Mouse (Mus musculus): ENCODE results near the gene Tstd2.

The Tstd2 gene

DNA sequence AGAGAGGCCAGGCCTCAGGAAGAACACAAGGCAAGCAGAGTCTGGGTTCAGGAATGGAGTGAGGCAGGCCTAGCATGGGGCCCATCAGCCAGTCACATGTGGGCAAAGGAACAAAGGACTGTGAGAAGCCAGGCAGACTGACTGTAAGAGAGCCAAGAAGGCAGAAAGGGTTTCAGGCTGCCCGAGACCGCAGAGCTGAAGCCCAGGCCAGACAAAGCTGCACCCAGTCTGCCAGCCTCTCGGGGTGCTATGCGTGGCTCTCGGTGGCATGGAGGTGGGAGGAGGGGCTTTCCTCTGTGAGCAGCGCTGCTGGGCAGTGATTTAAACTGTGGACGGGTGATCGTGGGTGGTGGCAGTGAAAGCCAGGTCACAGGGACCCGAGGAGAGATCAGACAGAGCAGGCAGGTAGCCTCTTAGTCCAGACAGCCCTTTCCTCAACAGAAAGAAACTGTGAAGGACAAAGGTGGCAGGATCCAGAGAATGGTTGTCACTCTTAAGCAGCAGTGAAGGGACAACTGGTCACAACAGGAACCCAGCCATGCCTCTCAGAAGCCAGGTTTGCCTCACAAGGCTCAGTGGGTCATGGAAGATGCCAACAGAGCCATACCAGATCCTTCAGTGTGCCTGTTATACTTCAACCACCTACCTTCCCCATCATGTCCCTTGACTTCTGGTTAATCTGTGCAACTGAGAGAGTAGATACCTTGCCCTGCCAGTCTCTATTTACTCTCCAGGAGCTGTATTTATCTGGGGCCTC lies 53.9 kb downstream of the Tstd2 start:
- DNase-seq (ENCODE audit: low spot score in 2 of 2): no peak

- DNase-seq (ENCODE audit: low spot score in 2 of 2): no peak
Measured at GRCm38 (mm10) chr4:46082555-46082954, 55.9 kb downstream of the Tstd2 start.

- no peak for DNase-seq (ENCODE audit: low spot score in 2 of 2)
Measured at GRCm38 (mm10) chr4:46080261-46080660, 58.2 kb downstream of the Tstd2 start.

- no peak for DNase-seq (ENCODE audit: low spot score in 2 of 2)
Measured at GRCm38 (mm10) chr4:46076892-46077291, 61.6 kb downstream of the Tstd2 start.

DNA sequence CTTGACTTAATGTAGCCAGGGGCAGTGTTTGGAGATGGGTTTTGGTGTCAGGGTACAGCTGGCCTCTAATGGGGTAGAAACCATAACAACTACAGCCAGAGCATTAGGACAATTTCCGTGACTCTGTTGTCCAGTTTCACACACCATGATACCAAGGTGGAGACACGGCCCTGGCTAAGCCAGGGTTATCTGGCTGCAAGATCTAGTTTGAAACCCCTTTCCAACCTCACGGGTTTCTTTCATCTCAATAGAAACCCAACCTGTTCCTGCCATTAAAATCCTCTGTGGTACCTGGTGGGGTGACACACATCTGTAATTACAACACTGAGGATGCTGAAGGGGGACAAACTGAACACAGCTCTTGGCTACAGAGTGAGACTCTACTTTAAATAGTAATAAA lies 62.8 kb downstream of the Tstd2 start:
- no peak for DNase-seq (ENCODE audit: low spot score in 2 of 2)

DNA sequence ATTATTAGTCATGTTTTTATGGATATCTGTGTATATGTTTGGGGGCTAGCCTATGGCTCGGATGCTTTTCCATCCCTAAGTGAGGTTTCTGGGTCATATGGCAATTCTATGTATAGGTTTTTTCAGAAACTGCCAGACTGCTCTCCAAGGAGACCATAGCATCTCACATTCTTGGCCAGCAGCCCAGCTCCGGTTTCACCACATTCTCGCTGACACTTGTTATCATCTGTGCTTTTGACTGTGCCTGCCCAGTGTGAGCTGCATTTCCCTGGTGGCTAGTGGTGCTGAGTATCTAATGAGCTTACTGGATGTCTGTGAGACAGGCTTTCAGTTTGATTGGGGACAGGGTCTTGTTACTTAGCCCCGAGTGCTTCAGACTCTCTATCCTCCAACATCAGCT lies 64.8 kb downstream of the Tstd2 start:
- peak; percentile 77 to 78 for DNase-seq (ENCODE audit: low spot score in 2 of 2)

DNA sequence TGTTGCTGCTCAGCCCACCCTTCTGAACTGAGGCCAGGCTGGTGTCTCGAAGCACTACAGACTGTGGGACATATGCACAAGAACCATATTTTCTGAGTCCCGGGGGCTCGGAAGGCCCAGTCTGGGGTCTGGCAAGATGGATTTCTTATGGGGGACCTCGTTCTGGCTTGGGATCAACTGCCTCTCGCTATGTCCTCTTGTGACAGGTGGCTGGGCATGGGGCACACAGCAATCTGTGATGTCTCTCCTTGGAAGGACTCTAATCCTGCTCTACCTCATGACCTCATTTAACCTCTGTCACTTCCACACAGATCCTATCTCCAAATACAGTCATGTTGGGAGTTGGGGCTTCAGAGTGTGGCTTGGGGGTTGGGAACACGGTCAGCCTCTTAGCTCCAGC lies 65.9 kb downstream of the Tstd2 start:
- no peak for DNase-seq (ENCODE audit: low spot score in 2 of 2)

DNA sequence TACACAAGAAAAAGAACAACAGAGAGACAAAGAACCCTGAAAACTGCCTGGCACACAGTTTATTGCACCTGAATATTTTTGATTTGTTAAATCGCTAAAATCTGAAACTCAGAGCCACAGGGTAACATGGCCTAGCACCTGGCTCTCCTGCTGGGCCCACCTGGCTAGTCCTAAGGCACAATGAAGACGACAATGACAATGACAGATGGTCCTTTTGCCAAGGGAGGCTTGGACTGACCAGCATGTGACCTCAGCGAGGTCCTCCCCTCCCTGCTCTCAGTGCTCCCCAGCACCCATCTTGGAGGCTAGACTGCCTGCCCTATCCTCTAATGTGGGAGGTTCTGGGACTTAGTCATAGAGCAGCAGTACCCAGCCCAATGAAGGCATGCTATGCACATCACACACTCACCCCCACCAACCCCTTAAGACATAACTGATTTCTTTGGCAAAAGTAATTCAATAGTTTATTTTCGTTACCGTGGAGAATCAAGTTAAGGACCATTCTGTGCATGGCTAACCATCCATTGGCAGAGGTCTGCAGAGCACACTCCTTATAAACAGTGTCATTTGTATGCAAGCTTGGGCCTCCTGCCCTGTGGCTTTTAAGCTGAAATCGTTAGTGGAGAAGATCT lies 68.5 kb downstream of the Tstd2 start:
- DNase-seq (ENCODE audit: low spot score in 2 of 2): no peak

- no peak for DNase-seq (ENCODE audit: low spot score in 2 of 2)
Measured at GRCm38 (mm10) chr4:46068573-46068972, 69.9 kb downstream of the Tstd2 start.

DNA sequence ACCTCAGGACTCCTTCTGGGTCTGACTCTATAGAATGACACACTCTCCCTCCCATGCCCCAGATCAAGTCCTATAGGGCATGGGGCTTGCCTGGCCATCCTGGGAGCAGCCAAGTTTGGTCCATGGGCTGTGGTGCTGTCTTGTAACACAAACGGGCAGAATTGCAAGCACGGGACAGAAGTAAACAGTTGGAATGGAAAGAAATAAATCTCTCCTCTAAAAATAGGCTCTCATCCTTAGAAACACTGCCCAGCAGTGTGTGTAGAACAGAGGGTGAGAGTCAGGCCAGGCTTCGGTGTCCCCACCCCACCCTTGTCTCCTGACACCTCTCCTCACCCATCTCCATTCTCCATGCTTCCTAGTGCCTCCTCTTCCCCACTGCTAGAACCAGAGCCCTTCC lies 70.4 kb downstream of the Tstd2 start:
- DNase-seq (ENCODE audit: low spot score in 2 of 2): no peak

GRCm38 (mm10) chr4:46065695-46066340 lies 72.7 kb downstream of the Tstd2 start:
- no peak for DNase-seq (ENCODE audit: low spot score in 2 of 2)

- DNase-seq (ENCODE audit: low spot score in 2 of 2): no peak
Measured at GRCm38 (mm10) chr4:46064961-46065360, 73.5 kb downstream of the Tstd2 start.
